Mouse (Mus musculus): ENCODE results near the gene Gm11032. TPM values are rescaled to one million over a fixed set of nuclear protein-coding genes. Genes with fewer than 3 reads are reported as not detected.
"Not testable (repeated sequence)": the region's sequence is repeated elsewhere in the genome, so short reads cannot be mapped to it uniquely, and the experiment has no call there.

The Gm11032 gene
- polyA plus RNA-seq, 1 experiment from 2014 or later = not detected

GRCm38 (mm10) chr11:4634395-4634794 is 14.5 kb downstream of the Gm11032 start:
- Histone ChIP-seq H3K27me3 (ENCODE audit: poor library complexity, severe bottlenecking) (no peaks in the 10 kb centered on the region), H3K27ac (no peak overlapping the region), H3K4me3 (no peak overlapping the region), H3K9me3 (no peaks in the 10 kb centered on the region), H3K36me3 (replicated peaks) (no peaks in the 10 kb centered on the region; the same call in 1 of the 2 replicates), H3K4me1 (peaks cover 43% of the 10 kb centered on the region)
- 79% methylated on average over 5 of the region's 5 CpGs for WGBS
- DNase-seq (ENCODE audit: extremely low spot score, low spot score) = no peak

- peaks cover 27% of the 10 kb centered on the region for H3K4me1 ChIP-seq
- 61% methylated on average over 5 of the region's 5 CpGs for WGBS
- peaks cover 11% of the 10 kb centered on the region for H3K36me3 ChIP-seq (replicated peaks)
- H3K9me3 ChIP-seq = no peaks in the 10 kb centered on the region
- no peak for DNase-seq (ENCODE audit: extremely low spot score, low spot score)
- H3K27ac ChIP-seq = peak overlapping the region; percentile 89
- H3K4me3 ChIP-seq = peak overlapping the region; percentile 91
- no peaks in the 10 kb centered on the region for H3K27me3 ChIP-seq (ENCODE audit: poor library complexity, severe bottlenecking)
Measured at GRCm38 (mm10) chr11:4636782-4637342, 17.0 kb downstream of the Gm11032 start.

GRCm38 (mm10) chr11:4637534-4638234 is 17.8 kb downstream of the Gm11032 start, which contains the start of gene Ascc2:
Gene Ascc2, plus strand, starts transcription at chr11:4637747.
- H3K36me3 ChIP-seq (replicated peaks) = peaks cover 19% of the 10 kb centered on the region
- H3K4me1 ChIP-seq = peaks cover 27% of the 10 kb centered on the region
- H3K27me3 ChIP-seq (ENCODE audit: poor library complexity, severe bottlenecking) = no peaks in the 10 kb centered on the region
- no peaks in the 10 kb centered on the region for H3K9me3 ChIP-seq
- under 1% methylated on average over 35 of the region's 35 CpGs for WGBS
- DNase-seq (ENCODE audit: extremely low spot score, low spot score) = peak; percentile 98
- H3K27ac ChIP-seq = peak within 1 kb of the TSS; percentile 89
- peak within 1 kb of the TSS; percentile 91 for H3K4me3 ChIP-seq

DNA sequence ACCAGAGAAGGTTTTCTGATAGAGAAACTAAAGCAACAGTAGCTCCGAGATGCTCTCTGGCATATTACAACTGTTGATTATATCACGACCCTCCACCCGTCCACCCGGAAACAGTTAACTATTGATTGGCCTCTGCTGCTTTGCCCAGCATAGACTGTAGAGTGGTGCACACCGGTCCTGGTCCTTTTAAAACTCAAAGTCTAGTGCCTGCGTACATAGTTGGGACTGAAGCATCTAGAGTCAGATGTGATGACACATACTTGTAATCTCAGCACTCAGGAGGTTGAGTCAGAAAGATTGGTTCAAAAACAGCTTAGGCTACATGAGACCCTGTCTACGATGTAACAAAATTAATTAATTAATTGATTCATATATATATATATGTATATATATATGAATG is 18.4 kb downstream of the Gm11032 start:
- H3K9me3 ChIP-seq = no peaks in the 10 kb centered on the region
- 35% methylated on average over 7 of the region's 7 CpGs for WGBS
- H3K27ac ChIP-seq = peak overlapping the region; percentile 89
- peaks cover 27% of the 10 kb centered on the region for H3K4me1 ChIP-seq
- no peaks in the 10 kb centered on the region for H3K27me3 ChIP-seq (ENCODE audit: poor library complexity, severe bottlenecking)
- H3K36me3 ChIP-seq (replicated peaks) = peaks cover 19% of the 10 kb centered on the region
- DNase-seq (ENCODE audit: extremely low spot score, low spot score) = no peak
- peak overlapping the region; percentile 91 for H3K4me3 ChIP-seq

- Histone ChIP-seq H3K4me3 (no peak overlapping the region), H3K36me3 (replicated peaks) (peaks cover 30% of the 10 kb centered on the region), H3K4me1 (peaks cover 27% of the 10 kb centered on the region), H3K27ac (no peak overlapping the region), H3K9me3 (no peaks in the 10 kb centered on the region), H3K27me3 (ENCODE audit: poor library complexity, severe bottlenecking) (no peaks in the 10 kb centered on the region)
- no peak for DNase-seq (ENCODE audit: extremely low spot score, low spot score)
Measured at GRCm38 (mm10) chr11:4641185-4641584, 21.3 kb downstream of the Gm11032 start.

- H3K27me3 ChIP-seq (ENCODE audit: poor library complexity, severe bottlenecking) = no peaks in the 10 kb centered on the region
- no peak overlapping the region for H3K4me3 ChIP-seq
- no peak for DNase-seq (ENCODE audit: extremely low spot score, low spot score)
- no peak overlapping the region for H3K27ac ChIP-seq
- 58% methylated on average over 5 of the region's 5 CpGs for WGBS
- no peaks in the 10 kb centered on the region for H3K9me3 ChIP-seq
- peaks cover 56% of the 10 kb centered on the region for H3K36me3 ChIP-seq (replicated peaks)
- H3K4me1 ChIP-seq = peaks cover 6% of the 10 kb centered on the region
Measured at GRCm38 (mm10) chr11:4643722-4644121, 23.9 kb downstream of the Gm11032 start.

- not testable (repeated sequence) for H3K27ac ChIP-seq; H3K9me3 ChIP-seq; H3K4me1 ChIP-seq; H3K27me3 ChIP-seq (ENCODE audit: poor library complexity, severe bottlenecking); DNase-seq (ENCODE audit: extremely low spot score, low spot score); H3K4me3 ChIP-seq
- WGBS = 90% methylated on average over 6 of the region's 6 CpGs
- H3K36me3 ChIP-seq (replicated peaks) = peaks cover 68% of the 10 kb centered on the region
Measured at GRCm38 (mm10) chr11:4645180-4645579, 25.3 kb downstream of the Gm11032 start.

- no peaks in the 10 kb centered on the region for H3K4me1 ChIP-seq
- 93% methylated on average over 9 of the region's 9 CpGs for WGBS
Measured at GRCm38 (mm10) chr11:4646409-4646808, 26.5 kb downstream of the Gm11032 start.

DNA sequence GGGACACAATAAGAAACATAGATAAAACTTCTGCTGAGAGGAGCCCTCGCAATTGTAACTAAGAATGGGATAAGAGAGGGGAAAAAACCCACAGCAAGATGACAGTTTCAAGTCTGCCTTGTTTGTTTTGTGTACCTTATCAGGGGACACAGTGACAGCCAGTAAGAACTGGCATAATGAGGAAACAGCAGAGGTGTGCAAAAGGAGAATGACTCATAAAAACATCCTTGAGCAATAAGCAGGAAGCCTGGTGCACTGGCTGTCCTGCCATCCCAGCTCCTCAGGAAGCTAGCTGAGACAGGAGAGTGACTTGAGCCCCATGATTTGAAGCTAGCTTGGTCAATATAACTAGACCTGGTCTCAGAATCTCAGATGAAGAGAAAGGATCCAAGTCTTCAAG is 40.0 kb downstream of the Gm11032 start:
- peaks cover 86% of the 10 kb centered on the region for H3K36me3 ChIP-seq (replicated peaks)
- H3K4me3 ChIP-seq = no peak overlapping the region
- no peak for DNase-seq (ENCODE audit: extremely low spot score, low spot score)
- no peaks in the 10 kb centered on the region for H3K4me1 ChIP-seq
- no peaks in the 10 kb centered on the region for H3K27me3 ChIP-seq (ENCODE audit: poor library complexity, severe bottlenecking)
- whole genome bisulfite sequencing = 90% methylated on average over 1 of the region's 1 CpGs
- H3K9me3 ChIP-seq = no peaks in the 10 kb centered on the region
- H3K27ac ChIP-seq = no peak overlapping the region

More at GRCm38 (mm10) chr11:4646409-4646808, 26.5 kb downstream of the Gm11032 start:
- Histone ChIP-seq H3K27ac (no peak overlapping the region), H3K27me3 (ENCODE audit: poor library complexity, severe bottlenecking) (no peaks in the 10 kb centered on the region), H3K36me3 (replicated peaks) (peaks cover 68% of the 10 kb centered on the region), H3K9me3 (no peaks in the 10 kb centered on the region), H3K4me3 (no peak overlapping the region)
- DNase-seq (ENCODE audit: extremely low spot score, low spot score) = no peak

DNA sequence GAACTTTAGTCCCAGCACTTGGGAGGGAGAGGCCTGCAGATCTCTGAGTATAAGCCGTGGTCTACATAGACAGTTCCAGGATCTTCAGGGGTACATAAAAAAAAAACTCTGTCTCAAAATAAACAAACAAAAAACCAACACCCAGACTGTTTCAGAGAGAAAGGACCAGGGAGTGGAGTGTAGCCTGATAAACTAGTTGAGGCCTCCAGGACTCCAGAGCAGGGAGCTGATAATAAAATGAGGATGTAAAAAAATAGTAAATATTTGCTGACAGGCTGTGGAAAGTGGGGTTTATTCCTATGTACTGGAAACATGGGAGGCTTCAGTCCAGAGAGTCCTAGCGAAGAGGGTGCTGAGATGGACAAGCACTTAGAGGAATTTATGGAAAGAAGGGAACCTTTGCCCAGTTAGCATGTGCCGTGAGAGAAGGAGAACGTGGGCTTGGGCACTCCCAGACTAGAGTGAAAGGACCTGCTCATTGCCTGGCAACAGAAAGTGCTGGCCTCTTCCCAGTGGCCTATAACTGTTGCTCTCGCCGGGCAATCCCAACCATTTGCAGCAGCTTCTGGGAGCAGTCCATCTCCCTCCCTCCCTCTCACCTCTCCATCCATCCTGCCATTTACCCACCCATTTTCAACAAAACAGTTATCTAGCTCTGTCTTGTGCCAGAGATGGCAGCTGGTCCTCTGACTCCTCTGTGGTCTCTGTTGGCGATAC is 40.6 kb downstream of the Gm11032 start:
- DNase-seq (ENCODE audit: extremely low spot score, low spot score) = no peak
- H3K27me3 ChIP-seq (ENCODE audit: poor library complexity, severe bottlenecking) = no peaks in the 10 kb centered on the region
- no peak overlapping the region for H3K27ac ChIP-seq
- H3K4me3 ChIP-seq = no peak overlapping the region
- H3K4me1 ChIP-seq = no peaks in the 10 kb centered on the region
- peaks cover 83% of the 10 kb centered on the region for H3K36me3 ChIP-seq (replicated peaks)
- 91% methylated on average over 7 of the region's 7 CpGs for WGBS
- H3K9me3 ChIP-seq = no peaks in the 10 kb centered on the region

DNA sequence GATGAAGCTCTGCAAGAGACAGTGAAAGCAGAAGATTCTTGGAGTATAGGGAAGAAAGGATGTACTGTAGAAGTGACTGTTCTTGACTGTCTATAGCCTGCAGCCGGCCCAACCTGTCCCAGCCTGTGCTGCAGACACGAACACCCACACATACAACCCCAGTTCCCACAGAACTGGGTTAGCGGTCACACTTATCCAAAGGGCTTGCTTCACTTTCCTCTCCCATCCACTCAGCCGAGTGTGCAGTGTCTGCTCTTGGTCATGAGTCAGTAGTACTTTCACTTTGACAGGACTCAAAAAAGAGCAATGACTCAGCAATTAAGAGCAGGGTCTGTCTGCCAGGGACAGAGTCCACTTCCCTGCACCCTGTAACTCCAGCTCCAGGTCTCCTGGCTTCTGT is 41.5 kb downstream of the Gm11032 start:
- WGBS = 95% methylated on average over 4 of the region's 4 CpGs
- H3K36me3 ChIP-seq (replicated peaks) = peaks cover 84% of the 10 kb centered on the region

GRCm38 (mm10) chr11:4661871-4662495 is 42.1 kb downstream of the Gm11032 start:
- Histone ChIP-seq H3K4me1 (no peaks in the 10 kb centered on the region), H3K36me3 (replicated peaks) (peaks cover 80% of the 10 kb centered on the region), H3K27me3 (ENCODE audit: poor library complexity, severe bottlenecking) (no peaks in the 10 kb centered on the region), H3K9me3 (0 out of 2 replicates have a peak, but pooled peaks cover under 1% of the 10 kb centered on the region), H3K4me3 (no peak overlapping the region), H3K27ac (no peak overlapping the region)
- WGBS = 87% methylated on average over 10 of the region's 10 CpGs
- no peak for DNase-seq (ENCODE audit: extremely low spot score, low spot score)

More for the DNA sequence above, 41.5 kb downstream of the Gm11032 start:
- Histone ChIP-seq H3K4me1 (no peaks in the 10 kb centered on the region), H3K27me3 (ENCODE audit: poor library complexity, severe bottlenecking) (no peaks in the 10 kb centered on the region), H3K9me3 (no peaks in the 10 kb centered on the region), H3K27ac (no peak overlapping the region), H3K4me3 (no peak overlapping the region)
- no peak for DNase-seq (ENCODE audit: extremely low spot score, low spot score)

Measured in forebrain, embryonic 10.5 days (tissue).